Mouse (Mus musculus) small intestine, adult 2 months (tissue): ENCODE results near the gene Olfr215.
"Not testable (repeated sequence)": the region's sequence is repeated elsewhere in the genome, so short reads cannot be mapped to it uniquely, and the experiment has no call there.

Source experiments
- CTCF ChIP-seq: fragments of 200-500 bp; IDR thresholded peaks from 2 replicates; pipeline ENCODE4 v1.5.1; 2012; ENCODE audit warnings: low read depth, mild to moderate bottlenecking, control low read depth, inconsistent platforms, low read length, moderate library complexity, mixed read lengths; ENCODE audit not compliant: insufficient replicate concordance, insufficient read length; ENCODE audit errors: extremely low read depth
- POLR2A ChIP-seq: fragments of 200-500 bp; IDR thresholded peaks from 2 replicates; pipeline ENCODE4 v1.6.1; 2012; ENCODE audit warnings: low read depth, mild to moderate bottlenecking, control low read depth, inconsistent platforms, low read length, moderate library complexity

DNA sequence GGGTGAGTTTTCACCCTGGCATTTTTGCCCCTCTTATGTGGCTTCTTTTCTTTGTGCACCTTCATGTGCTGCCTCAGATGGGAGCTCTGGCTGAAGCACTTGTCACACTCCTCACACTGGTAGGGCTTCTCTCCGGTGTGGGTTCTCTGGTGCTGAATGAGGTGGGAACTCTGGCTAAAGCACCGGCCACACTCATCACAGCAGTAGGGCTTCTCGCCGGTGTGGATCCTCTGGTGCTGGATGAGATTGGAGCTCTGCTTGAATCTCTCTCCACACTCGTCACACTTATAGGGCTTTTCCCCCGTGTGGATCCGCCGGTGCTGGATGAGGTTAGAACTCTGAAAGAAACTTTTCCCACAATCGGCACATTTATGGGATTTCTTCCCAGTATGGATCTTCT lies 42.4 kb upstream of the Olfr215 start:
- TF ChIP-seq CTCF, POLR2A: not testable (repeated sequence)
